Comparison of ENCODE assay signal across 8 mouse cellular contexts in the genomic region with DNA sequence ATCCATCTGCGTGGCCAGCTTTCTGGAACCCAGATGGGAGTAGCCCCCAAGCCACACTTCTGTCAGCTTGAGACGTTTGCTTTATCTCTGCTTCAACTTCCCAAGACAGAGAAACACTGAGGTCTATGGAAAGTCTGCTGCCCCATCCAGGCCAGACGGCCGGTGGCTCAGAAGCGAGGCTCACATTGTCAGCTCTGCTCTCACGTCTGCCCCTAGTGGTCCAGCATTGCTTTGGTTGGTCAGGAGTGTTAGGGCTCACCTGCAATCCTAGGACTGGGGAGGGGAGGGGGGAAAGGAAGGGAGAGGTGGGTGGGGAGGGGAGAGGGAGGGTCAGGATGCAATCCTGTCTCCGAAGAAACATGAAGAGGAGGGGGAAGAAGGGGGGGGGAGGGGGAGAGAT. TPM values are rescaled to one million over a fixed set of nuclear protein-coding genes. Genes with fewer than 3 reads are reported as not detected.
DNase-seq lines count a peak whose midpoint lies in the region.

No protein-coding gene starts in this region.

- intact Hi-C loops in left cerebral cortex, postnatal 14 days (cut with DNase I) = no loop called here

- DNase-seq in adrenal gland, postnatal 10 days = peak; percentile 34
- no peak for DNase-seq in adrenal gland, adult 8-10 months
- DNase-seq in left cerebral cortex, adult 18-20 months (ENCODE audit: low spot score in 2 of 2) = peak; percentile 33 to 40
- DNase-seq in left cerebral cortex, postnatal 14 days (ENCODE audit: low spot score in 2 of 2) = no peak
- peak; percentile 68 for DNase-seq in brain, adult 2 months (ENCODE audit: low read depth, low spot score)
- DNase-seq in induced T-regulatory cell, adult 2 months (ENCODE audit: low read depth) = peak; percentile 84
- DNase-seq in retina, adult 2 months (ENCODE audit: low read depth, low spot score) = peak; percentile 26
- DNase-seq in urinary bladder, postnatal 10 days (ENCODE audit: low spot score) = no peak

RNA-seq across cellular contexts. Expression of gene Plxdc1, which starts 38.8 kb away (rescaled TPM):
- 1 to 10 TPM; 3.4 to 7.2 TPM for total RNA-seq in adrenal gland, postnatal 10 days (2021)
- total RNA-seq in adrenal gland, adult 8-10 months (2022) = 10 to 100 TPM; 13.5 to 36.2 (median 24.0) TPM
- total RNA-seq in left cerebral cortex, adult 18-20 months (2021) = 10 to 100 TPM; 42.2 to 46.7 TPM
- 10 to 100 TPM in 1 of 2 experiments, 1 to 10 TPM in 1; 9.8 to 14.9 TPM for total RNA-seq in left cerebral cortex, postnatal 14 days (2021)

RNA-seq across cellular contexts. Expression of gene Arl5c, which starts 48.6 kb away (rescaled TPM):
- total RNA-seq in adrenal gland, postnatal 10 days (2021) = 1 to 10 TPM; 3.1 to 3.8 TPM
- total RNA-seq in adrenal gland, adult 8-10 months (2022) = 1 to 10 TPM in 3 of 4 experiments, under 1 TPM in 1; 0.44 to 1.8 (median 1.4) TPM
- total RNA-seq in left cerebral cortex, adult 18-20 months (2021) = 1 to 10 TPM; 1.4 to 1.9 TPM
- 1 to 10 TPM; 2.2 to 2.3 TPM for total RNA-seq in left cerebral cortex, postnatal 14 days (2021)

Comparison
In these comparisons a context has a peak if more than half of its experiments do, and no peak if none do; other contexts are left out.
1. DNase-seq: peak in adrenal gland, postnatal 10 days (single experiment), left cerebral cortex, adult 18-20 months (2 of 2), brain, adult 2 months (single experiment), induced T-regulatory cell, adult 2 months (single experiment) and retina, adult 2 months (single experiment); none in adrenal gland, adult 8-10 months (single experiment), left cerebral cortex, postnatal 14 days (0 of 2) and urinary bladder, postnatal 10 days (single experiment).